Mouse (Mus musculus): ENCODE results near the gene Gcnt1. TPM values are rescaled to one million over a fixed set of nuclear protein-coding genes. Genes with fewer than 3 reads are reported as not detected.

Gcnt1 gene
- polyA plus RNA-seq, 1 experiment from 2014 or later, result 26.0 TPM

- peaks cover 12% of the 10 kb centered on the region; the same call in 1 of the 2 replicates for H3K36me3 ChIP-seq (ENCODE audit: control insufficient read depth, insufficient read depth, low read length)
- no peak for ATAC-seq (replicated peaks; ENCODE audit: low FRiP score)
Observed at GRCm38 (mm10) chr19:17399965-17400364, 27.3 kb upstream of the Gcnt1 start.

GRCm38 (mm10) chr19:17397922-17398321 lies 25.3 kb upstream of the Gcnt1 start:
- Histone ChIP-seq H3K9ac (ENCODE audit: low read depth, low read length) (no peak overlapping the region), H3K27ac (ENCODE audit: low read depth, low read length) (no peak overlapping the region), H3K27me3 (replicated peaks; ENCODE audit: control insufficient read depth, insufficient read depth, low read length) (0 out of 2 replicates have a peak, but pooled peaks cover 3% of the 10 kb centered on the region), H3K9me3 (ENCODE audit: control insufficient read depth, low read length) (no peaks in the 10 kb centered on the region), H3K4me1 (replicated peaks; ENCODE audit: control insufficient read depth, insufficient read depth, low read length) (peaks cover 14% of the 10 kb centered on the region), H3K4me2 (no peak overlapping the region), H3K4me3 (ENCODE audit: low read depth, low read length) (no peak overlapping the region), H3K36me3 (ENCODE audit: control insufficient read depth, insufficient read depth, low read length) (peaks cover 12% of the 10 kb centered on the region; the same call in 1 of the 2 replicates)
- no peak for ATAC-seq (replicated peaks; ENCODE audit: low FRiP score)
- 77% methylated on average over 5 of the region's 5 CpGs for WGBS
- no peak for DNase-seq (ENCODE audit: low spot score)

More at GRCm38 (mm10) chr19:17399965-17400364, 27.3 kb upstream of the Gcnt1 start:
- 86% methylated on average over 4 of the region's 4 CpGs for WGBS
- no peak overlapping the region for H3K9ac ChIP-seq (ENCODE audit: low read depth, low read length)
- H3K27me3 ChIP-seq (replicated peaks; ENCODE audit: control insufficient read depth, insufficient read depth, low read length), result no peaks in the 10 kb centered on the region
- H3K4me3 ChIP-seq (ENCODE audit: low read depth, low read length), result no peak overlapping the region
- no peaks in the 10 kb centered on the region for H3K9me3 ChIP-seq (ENCODE audit: control insufficient read depth, low read length)
- DNase-seq (ENCODE audit: low spot score), result no peak
- no peak overlapping the region for H3K4me2 ChIP-seq
- peaks cover 8% of the 10 kb centered on the region for H3K4me1 ChIP-seq (replicated peaks; ENCODE audit: control insufficient read depth, insufficient read depth, low read length)
- H3K27ac ChIP-seq (ENCODE audit: low read depth, low read length), result no peak overlapping the region

- Histone ChIP-seq H3K36me3 (ENCODE audit: control insufficient read depth, insufficient read depth, low read length) (peaks cover 12% of the 10 kb centered on the region; the same call in 1 of the 2 replicates), H3K9ac (ENCODE audit: low read depth, low read length) (no peak overlapping the region), H3K4me2 (no peak overlapping the region), H3K27ac (ENCODE audit: low read depth, low read length) (no peak overlapping the region; the same call in 1 of the 2 replicates), H3K4me3 (ENCODE audit: low read depth, low read length) (no peak overlapping the region), H3K27me3 (replicated peaks; ENCODE audit: control insufficient read depth, insufficient read depth, low read length) (0 out of 2 replicates have a peak, but pooled peaks cover 3% of the 10 kb centered on the region), H3K4me1 (replicated peaks; ENCODE audit: control insufficient read depth, insufficient read depth, low read length) (peaks cover 14% of the 10 kb centered on the region), H3K9me3 (ENCODE audit: control insufficient read depth, low read length) (no peaks in the 10 kb centered on the region)
- DNase-seq (ENCODE audit: low spot score) (no peak), ATAC-seq (replicated peaks; ENCODE audit: low FRiP score) (no peak)
- WGBS, result 69% methylated on average over 4 of the region's 4 CpGs
Observed at GRCm38 (mm10) chr19:17396802-17397201, 24.2 kb upstream of the Gcnt1 start.

- Histone ChIP-seq H3K9ac (ENCODE audit: low read depth, low read length) (peak within 1 kb of the TSS; percentile 87), H3K4me1 (replicated peaks; ENCODE audit: control insufficient read depth, insufficient read depth, low read length) (peaks cover 14% of the 10 kb centered on the region), H3K36me3 (ENCODE audit: control insufficient read depth, insufficient read depth, low read length) (peaks cover 3% of the 10 kb centered on the region; the same call in 1 of the 2 replicates), H3K4me3 (ENCODE audit: low read depth, low read length) (peak within 1 kb of the TSS; percentile 87), H3K4me2 (peak within 1 kb of the TSS; percentile 74), H3K27me3 (replicated peaks; ENCODE audit: control insufficient read depth, insufficient read depth, low read length) (0 out of 2 replicates have a peak, but pooled peaks cover 5% of the 10 kb centered on the region), H3K9me3 (ENCODE audit: control insufficient read depth, low read length) (no peaks in the 10 kb centered on the region), H3K27ac (ENCODE audit: low read depth, low read length) (peak within 1 kb of the TSS; percentile 64; the same call in 1 of the 2 replicates)
- under 1% methylated on average over 81 of the region's 83 CpGs for WGBS
- ATAC-seq (replicated peaks; ENCODE audit: low FRiP score) (peak; percentile 98), DNase-seq (ENCODE audit: low spot score) (peak; percentile 97)
Observed at GRCm38 (mm10) chr19:17393841-17394591, 21.4 kb upstream of the Gcnt1 start, which contains the start of gene Rfk. Gene Rfk (plus strand): TSS chr19:17394043.

GRCm38 (mm10) chr19:17392866-17393265 lies 20.2 kb upstream of the Gcnt1 start:
- no peak overlapping the region for H3K27ac ChIP-seq (ENCODE audit: low read depth, low read length)
- 0 out of 2 replicates have a peak, but pooled peaks cover 5% of the 10 kb centered on the region for H3K27me3 ChIP-seq (replicated peaks; ENCODE audit: control insufficient read depth, insufficient read depth, low read length)
- H3K4me3 ChIP-seq (ENCODE audit: low read depth, low read length), result no peak overlapping the region
- no peaks in the 10 kb centered on the region; the same call in 1 of the 2 replicates for H3K36me3 ChIP-seq (ENCODE audit: control insufficient read depth, insufficient read depth, low read length)
- 20% methylated on average over 3 of the region's 3 CpGs for WGBS
- H3K9me3 ChIP-seq (ENCODE audit: control insufficient read depth, low read length), result no peaks in the 10 kb centered on the region
- H3K4me2 ChIP-seq, result peak overlapping the region; percentile 74
- DNase-seq (ENCODE audit: low spot score) (no peak), ATAC-seq (replicated peaks; ENCODE audit: low FRiP score) (no peak)
- H3K4me1 ChIP-seq (replicated peaks; ENCODE audit: control insufficient read depth, insufficient read depth, low read length), result peaks cover 14% of the 10 kb centered on the region
- peak overlapping the region; percentile 26; the same call in 1 of the 2 replicates for H3K9ac ChIP-seq (ENCODE audit: low read depth, low read length)

GRCm38 (mm10) chr19:17388404-17388803 lies 15.8 kb upstream of the Gcnt1 start:
- H3K36me3 ChIP-seq (ENCODE audit: control insufficient read depth, insufficient read depth, low read length), result no peaks in the 10 kb centered on the region
- 21% methylated on average over 2 of the region's 2 CpGs for WGBS

GRCm38 (mm10) chr19:17386424-17386823 lies 13.8 kb upstream of the Gcnt1 start:
- no peaks in the 10 kb centered on the region for H3K36me3 ChIP-seq (ENCODE audit: control insufficient read depth, insufficient read depth, low read length)
- H3K27ac ChIP-seq (ENCODE audit: low read depth, low read length), result no peak overlapping the region
- 87% methylated on average over 6 of the region's 6 CpGs for WGBS
- no peak for DNase-seq (ENCODE audit: low spot score)
- H3K4me1 ChIP-seq (replicated peaks; ENCODE audit: control insufficient read depth, insufficient read depth, low read length), result no peaks in the 10 kb centered on the region
- 0 out of 2 replicates have a peak, but pooled peaks cover 2% of the 10 kb centered on the region for H3K27me3 ChIP-seq (replicated peaks; ENCODE audit: control insufficient read depth, insufficient read depth, low read length)
- H3K4me3 ChIP-seq (ENCODE audit: low read depth, low read length), result no peak overlapping the region
- H3K9me3 ChIP-seq (ENCODE audit: control insufficient read depth, low read length), result no peaks in the 10 kb centered on the region
- no peak overlapping the region for H3K9ac ChIP-seq (ENCODE audit: low read depth, low read length)
- ATAC-seq (replicated peaks; ENCODE audit: low FRiP score), result no peak
- no peak overlapping the region for H3K4me2 ChIP-seq

More at GRCm38 (mm10) chr19:17388404-17388803, 15.8 kb upstream of the Gcnt1 start:
- Histone ChIP-seq H3K27ac (ENCODE audit: low read depth, low read length) (no peak overlapping the region), H3K4me2 (no peak overlapping the region), H3K9ac (ENCODE audit: low read depth, low read length) (no peak overlapping the region), H3K9me3 (ENCODE audit: control insufficient read depth, low read length) (no peaks in the 10 kb centered on the region), H3K4me3 (ENCODE audit: low read depth, low read length) (no peak overlapping the region), H3K4me1 (replicated peaks; ENCODE audit: control insufficient read depth, insufficient read depth, low read length) (0 out of 2 replicates have a peak, but pooled peaks cover 3% of the 10 kb centered on the region), H3K27me3 (replicated peaks; ENCODE audit: control insufficient read depth, insufficient read depth, low read length) (0 out of 2 replicates have a peak, but pooled peaks cover 5% of the 10 kb centered on the region)
- DNase-seq (ENCODE audit: low spot score), result no peak
- ATAC-seq (replicated peaks; ENCODE audit: low FRiP score), result no peak

- no peak overlapping the region for H3K4me2 ChIP-seq
- 44% methylated on average over 1 of the region's 1 CpGs for WGBS
- no peak overlapping the region for H3K4me3 ChIP-seq (ENCODE audit: low read depth, low read length)
- no peaks in the 10 kb centered on the region for H3K9me3 ChIP-seq (ENCODE audit: control insufficient read depth, low read length)
- DNase-seq (ENCODE audit: low spot score) (no peak), ATAC-seq (replicated peaks; ENCODE audit: low FRiP score) (no peak)
- H3K27me3 ChIP-seq (replicated peaks; ENCODE audit: control insufficient read depth, insufficient read depth, low read length), result no peaks in the 10 kb centered on the region
- no peak overlapping the region for H3K27ac ChIP-seq (ENCODE audit: low read depth, low read length)
- H3K4me1 ChIP-seq (replicated peaks; ENCODE audit: control insufficient read depth, insufficient read depth, low read length), result no peaks in the 10 kb centered on the region
- no peak overlapping the region for H3K9ac ChIP-seq (ENCODE audit: low read depth, low read length)
- H3K36me3 ChIP-seq (ENCODE audit: control insufficient read depth, insufficient read depth, low read length), result no peaks in the 10 kb centered on the region
Observed at GRCm38 (mm10) chr19:17385426-17385825, 12.8 kb upstream of the Gcnt1 start.

Measured in liver, embryonic 11.5 days (tissue).